8 mouse cellular contexts compared by ENCODE assay signal in genomic region chr9:21769558-21770183, GRCm38 (mm10). TPM values are rescaled to one million over a fixed set of nuclear protein-coding genes. Genes with fewer than 3 reads are reported as not detected.
A peak's percentile ranks its signal among the peaks of the same experiment; 100 is the strongest.
DNase-seq lines count a peak whose midpoint lies in the region; ATAC-seq and TF ChIP-seq lines count a peak whose summit lies in the region.

No protein-coding gene starts in this region.

- peak overlapping the region; percentile 24; the same call in 1 of the 2 replicates for H3K27ac ChIP-seq in kidney, adult 2 months (ENCODE audit: insufficient read depth, low read depth, low read length)
- H3K27ac ChIP-seq in forebrain, embryonic 15.5 days (replicated peaks): peak overlapping the region; percentile 49; the same call in 1 of the 2 replicates

- no peaks in the 10 kb centered on the region for H3K27me3 ChIP-seq in kidney, adult 2 months (replicated peaks; ENCODE audit: control insufficient read depth, insufficient read depth, low read length)
- H3K27me3 ChIP-seq in forebrain, embryonic 15.5 days: no peaks in the 10 kb centered on the region

- no peak for TF ChIP-seq POLR2A in kidney, adult 2 months (IDR thresholded peaks at IDR 0.05; ENCODE audit: low read depth, low read length)

- H3K9me3 ChIP-seq in forebrain, embryonic 15.5 days: no peaks in the 10 kb centered on the region

- H3K4me2 ChIP-seq in forebrain, embryonic 15.5 days (replicated peaks): no peak overlapping the region

- no peak overlapping the region for H3K4me3 ChIP-seq in kidney, adult 2 months (ENCODE audit: insufficient read depth, low read depth, low read length)
- no peak overlapping the region for H3K4me3 ChIP-seq in forebrain, embryonic 15.5 days

- DNase-seq in kidney, adult 2 months: no peak
- DNase-seq in kidney, adult 8-10 months: no peak
- peak; percentile 63 for DNase-seq in brain, adult 2 months (ENCODE audit: low read depth, low spot score)
- peak; percentile 31 to 55 for DNase-seq in kidney, postnatal 4 days
- no peak for DNase-seq in frontal cortex, adult 2 months (ENCODE audit: extremely low spot score in 1 of 2, low spot score in 1 of 2)
- DNase-seq in spleen, postnatal 14 days (ENCODE audit: low spot score in 2 of 2): no peak

- WGBS in kidney, adult 2 months: 75% methylated on average over 26 of the region's 26 CpGs
- WGBS in forebrain, embryonic 15.5 days: 82% methylated on average over 26 of the region's 26 CpGs

- H3K9ac ChIP-seq in forebrain, embryonic 15.5 days (replicated peaks): no peak overlapping the region

- 0 out of 2 replicates have a peak, but pooled peaks cover 2% of the 10 kb centered on the region for H3K36me3 ChIP-seq in kidney, adult 2 months (ENCODE audit: control insufficient read depth, insufficient read depth, low read length)
- no peaks in the 10 kb centered on the region for H3K36me3 ChIP-seq in forebrain, embryonic 15.5 days

- no peak for TF ChIP-seq CTCF in kidney, adult 2 months (conservative IDR thresholded peaks at IDR 0.05; ENCODE audit: insufficient read depth, insufficient read length, low read depth, low read length)

- ATAC-seq in forebrain, embryonic 15.5 days (replicated peaks): peak; percentile 49
- ATAC-seq in inflammation-experienced regulatory T-cells, adult 6 months: no peak

- H3K4me1 ChIP-seq in kidney, adult 2 months (ENCODE audit: control insufficient read depth, insufficient read depth, low read length): no peaks in the 10 kb centered on the region; the same call in 1 of the 2 replicates
- peaks cover 11% of the 10 kb centered on the region for H3K4me1 ChIP-seq in forebrain, embryonic 15.5 days

RNA-seq across cellular contexts. Expression of gene Spc24, which starts 9.6 kb away (rescaled TPM):
- polyA plus RNA-seq in kidney, adult 2 months (2012; rRNA removed): 3.4 and 6.0 TPM in 2 replicates
- polyA plus RNA-seq in forebrain, embryonic 15.5 days (2015; fragmentation: Nextera tagmentation; extraction: Ambion mirVana): 41.7 and 55.9 TPM in 2 replicates
- 10 to 100 TPM in 1 of 3 experiments, 1 to 10 TPM in 2; 5.5 to 54.9 (median 8.6) TPM for polyA plus RNA-seq in inflammation-experienced regulatory T-cells, adult 6 months (2017; shearing (Covaris generic))
- polyA plus RNA-seq in frontal cortex, adult 2 months (2012; rRNA removed): 3.3 and 3.8 TPM in 2 replicates

RNA-seq across cellular contexts. Expression of gene Kank2, which starts 28.9 kb away (rescaled TPM):
- 21.8 and 23.6 TPM in 2 replicates for polyA plus RNA-seq in kidney, adult 2 months (2012; rRNA removed)
- polyA plus RNA-seq in forebrain, embryonic 15.5 days (2015; fragmentation: Nextera tagmentation; extraction: Ambion mirVana): 2.9 and 3.7 TPM in 2 replicates
- polyA plus RNA-seq in inflammation-experienced regulatory T-cells, adult 6 months (2017; shearing (Covaris generic)): not detected
- 7.9 and 8.0 TPM in 2 replicates for polyA plus RNA-seq in frontal cortex, adult 2 months (2012; rRNA removed)

RNA-seq across cellular contexts. Expression of gene Ldlr, which starts 46.4 kb away (rescaled TPM):
- 26.9 and 28.8 TPM in 2 replicates for polyA plus RNA-seq in kidney, adult 2 months (2012; rRNA removed)
- 15.9 and 17.3 TPM in 2 replicates for polyA plus RNA-seq in forebrain, embryonic 15.5 days (2015; fragmentation: Nextera tagmentation; extraction: Ambion mirVana)
- 10 to 100 TPM in 2 of 3 experiments, 1 to 10 TPM in 1; 9.2 to 21.2 (median 14.6) TPM for polyA plus RNA-seq in inflammation-experienced regulatory T-cells, adult 6 months (2017; shearing (Covaris generic))
- polyA plus RNA-seq in frontal cortex, adult 2 months (2012; rRNA removed): 13.4 and 14.4 TPM in 2 replicates

Comparison
In these comparisons a context has a peak if more than half of its experiments do, and no peak if none do; other contexts are left out.
1. DNase-seq: peak in brain, adult 2 months (single experiment) and kidney, postnatal 4 days (2 of 2); none in kidney, adult 2 months (single experiment), kidney, adult 8-10 months (0 of 2), frontal cortex, adult 2 months (0 of 2) and spleen, postnatal 14 days (0 of 2).